Mouse (Mus musculus): ENCODE data around the gene Gm37240.

Gm37240 gene

DNA sequence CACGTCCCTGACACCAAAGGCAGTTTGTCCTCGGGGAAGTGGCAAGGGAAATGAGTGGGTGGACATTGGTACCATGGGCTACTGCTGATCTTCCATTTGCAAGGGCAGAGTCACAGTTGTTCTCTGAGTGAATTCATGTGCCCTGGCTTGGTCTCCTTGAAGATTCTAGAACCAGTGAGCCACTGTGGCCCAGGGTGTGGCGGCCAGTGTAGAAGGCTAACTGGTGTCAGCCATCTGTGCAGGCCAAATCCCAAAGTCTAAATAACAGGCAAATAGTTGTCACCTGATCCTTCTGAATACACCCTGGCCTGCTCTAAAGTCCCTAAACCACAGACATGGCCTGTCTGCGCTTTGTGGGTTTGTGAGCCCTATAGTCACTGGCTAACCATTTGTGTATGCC lies 898.4 kb downstream of the Gm37240 start:
- no peak for DNase-seq

DNA sequence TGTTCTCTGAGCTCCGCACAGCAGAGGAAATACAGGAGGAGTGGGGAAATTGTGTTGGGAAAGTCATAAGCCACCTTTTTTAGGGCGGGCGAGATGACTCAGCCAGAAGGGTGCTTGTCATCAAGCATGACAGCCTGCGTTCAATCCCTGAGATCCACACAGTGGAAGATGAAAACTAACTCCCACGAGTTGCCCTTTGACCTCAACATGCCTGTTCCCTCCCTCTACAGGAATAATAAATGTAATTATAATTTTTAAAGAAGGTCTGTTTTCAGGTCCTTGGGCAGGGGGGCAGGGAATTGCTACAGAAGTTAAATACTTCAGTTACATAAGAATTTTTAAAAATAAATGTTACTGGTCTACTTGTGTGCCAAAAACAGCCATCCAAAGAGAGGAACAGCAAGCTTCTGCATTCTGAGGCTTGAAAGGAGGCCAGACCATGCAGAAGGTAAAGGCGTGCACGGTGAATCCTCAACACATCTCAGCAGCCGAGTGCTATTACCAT lies 902.1 kb downstream of the Gm37240 start:
- DNase-seq = no peak

DNA sequence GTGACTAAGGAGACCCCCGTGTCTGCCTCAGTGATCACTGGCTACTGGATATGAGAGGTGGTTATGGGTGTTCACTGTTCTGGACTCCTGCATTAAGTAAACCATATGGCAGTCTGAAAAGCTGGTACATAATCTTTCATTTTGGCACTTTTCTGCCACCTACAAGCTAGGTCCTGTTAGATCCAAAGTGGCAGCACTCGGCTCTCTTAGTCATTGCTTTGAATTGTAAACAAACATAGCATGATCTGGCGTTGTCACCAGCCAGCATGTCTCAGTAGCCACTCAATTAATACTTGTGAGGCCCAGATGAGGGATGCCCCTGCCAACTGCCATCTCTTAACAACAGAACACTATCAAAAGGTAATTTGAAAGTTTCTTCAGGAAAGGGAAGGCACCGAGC lies 904.6 kb downstream of the Gm37240 start:
- DNase-seq = no peak

DNA sequence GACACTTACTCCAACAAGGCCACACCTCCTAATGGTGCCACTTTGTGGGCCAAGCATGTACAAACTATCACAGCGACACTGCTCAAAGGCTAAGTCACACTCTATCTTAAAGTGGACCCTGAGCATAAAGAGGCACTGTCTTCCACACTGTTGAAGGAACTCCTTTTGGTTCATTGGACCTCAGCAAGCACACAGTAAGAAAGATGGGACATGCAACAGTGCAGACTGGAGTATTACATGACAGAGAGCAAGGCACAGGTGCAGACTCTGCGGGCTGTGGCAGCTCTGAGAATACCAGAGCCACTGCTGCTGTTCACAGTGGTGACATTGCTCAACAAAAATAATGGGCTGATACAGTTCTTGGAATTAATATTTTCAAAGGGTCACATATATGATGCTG lies 907.2 kb downstream of the Gm37240 start:
- no peak for DNase-seq

DNA sequence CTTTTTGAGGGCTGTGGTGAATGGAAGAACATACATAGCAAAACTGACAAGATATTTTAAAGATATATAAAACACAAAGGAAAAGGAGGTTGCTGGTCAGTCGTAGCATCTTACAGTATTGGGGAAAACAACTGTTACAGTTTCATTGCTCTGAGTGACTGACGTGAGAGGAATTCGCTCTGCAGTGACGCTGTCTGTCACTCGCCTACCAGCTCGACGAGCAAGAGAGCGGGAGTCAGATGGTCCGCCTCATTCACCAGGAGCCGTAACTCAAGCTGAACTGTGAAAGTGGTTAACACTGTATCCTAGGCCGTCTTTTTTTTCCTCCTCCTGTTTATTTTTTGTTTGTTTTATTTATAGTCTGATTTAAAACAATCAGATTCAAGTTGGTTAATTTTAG lies 908.6 kb downstream of the Gm37240 start:
- no peak for DNase-seq

DNA sequence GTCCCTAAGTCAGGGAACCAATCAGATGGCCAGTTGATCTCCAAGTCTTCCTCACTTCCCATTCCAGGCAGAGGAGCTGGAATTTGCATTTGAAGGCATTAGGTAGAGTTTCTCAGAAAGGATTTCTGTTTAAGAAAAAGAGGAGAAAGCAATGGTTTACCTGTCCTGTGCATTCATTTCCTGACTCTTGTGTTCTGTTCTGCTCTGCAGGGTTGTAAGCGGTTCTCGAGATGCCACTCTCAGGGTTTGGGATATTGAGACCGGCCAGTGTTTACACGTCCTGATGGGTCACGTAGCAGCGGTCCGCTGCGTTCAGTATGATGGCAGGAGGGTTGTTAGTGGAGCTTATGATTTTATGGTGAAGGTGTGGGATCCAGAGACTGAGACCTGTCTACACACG lies 913.1 kb downstream of the Gm37240 start:
- no peak for DNase-seq

DNA sequence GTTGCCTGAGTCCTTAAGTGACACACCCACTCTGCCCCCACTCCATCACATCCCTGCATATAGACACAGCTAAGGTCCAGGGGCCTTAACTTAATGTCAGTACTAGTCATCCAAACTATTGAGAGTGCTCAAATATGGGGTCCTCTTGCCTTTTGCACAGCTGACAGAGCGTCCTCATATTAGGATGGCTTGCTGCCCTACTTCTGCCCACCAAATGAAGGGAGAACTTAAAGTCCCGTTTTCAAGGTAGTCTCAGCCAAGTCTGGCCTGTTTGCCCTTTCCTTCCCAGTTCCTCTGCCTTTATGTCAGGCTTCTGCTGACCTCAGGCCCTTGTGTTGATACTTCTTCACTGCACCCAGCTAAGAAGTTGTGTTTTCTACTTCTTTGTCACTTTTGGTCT lies 914.4 kb downstream of the Gm37240 start:
- no peak for DNase-seq

DNA sequence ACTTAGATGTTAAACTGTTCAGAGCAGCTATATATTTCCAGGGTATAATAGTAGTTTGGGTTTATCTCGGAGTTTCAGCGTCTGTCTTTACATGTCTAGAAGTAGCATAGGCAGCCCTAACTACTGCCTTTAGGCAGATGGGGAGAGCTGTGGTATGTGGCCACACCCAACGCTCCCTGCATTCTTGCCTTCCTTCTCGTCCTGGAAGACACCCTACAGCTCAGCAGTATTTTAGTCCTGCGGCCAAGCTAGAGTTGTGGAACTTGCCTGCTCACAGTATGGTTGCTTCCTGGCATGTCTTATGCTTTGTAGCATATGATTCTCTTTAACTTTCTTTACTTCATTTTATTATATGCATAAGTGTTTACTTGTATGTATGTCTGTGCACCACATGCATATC lies 915.8 kb downstream of the Gm37240 start:
- DNase-seq = no peak

DNA sequence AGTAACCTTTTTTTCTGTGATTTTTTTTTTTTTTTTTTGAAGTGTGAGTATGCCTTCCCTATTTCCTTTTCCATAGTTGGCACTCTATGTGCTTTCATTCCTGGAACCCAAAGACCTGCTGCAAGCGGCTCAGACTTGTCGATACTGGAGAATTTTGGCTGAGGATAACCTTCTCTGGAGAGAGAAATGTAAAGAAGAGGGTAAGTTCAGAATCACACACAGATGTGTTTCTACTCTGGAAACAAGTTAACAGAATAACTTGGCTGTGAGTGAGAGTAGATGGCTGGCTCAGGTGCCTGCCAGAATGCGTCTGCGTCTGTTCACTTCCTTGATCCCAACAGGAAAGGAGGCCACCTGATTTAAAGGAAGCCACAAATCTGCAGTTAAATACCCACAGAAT lies 920.0 kb downstream of the Gm37240 start:
- no peak for DNase-seq

DNA sequence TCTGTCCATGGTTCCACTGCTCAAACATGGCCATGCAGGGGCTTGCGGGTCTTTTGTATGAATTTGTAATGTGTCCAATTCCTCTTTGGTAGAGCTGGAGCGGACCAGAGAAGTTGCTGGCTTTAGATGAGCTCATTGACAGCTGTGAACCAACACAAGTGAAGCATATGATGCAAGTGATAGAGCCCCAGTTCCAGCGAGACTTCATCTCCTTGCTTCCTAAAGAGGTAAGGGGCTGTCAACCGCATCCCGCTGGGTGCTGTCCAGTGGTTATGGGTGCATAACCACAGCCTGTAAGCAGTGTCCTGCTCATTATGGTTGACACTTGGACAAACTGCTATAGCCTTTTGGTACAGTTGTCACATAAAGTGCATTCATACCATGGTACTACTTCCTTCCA lies 922.2 kb downstream of the Gm37240 start:
- DNase-seq = no peak

DNA sequence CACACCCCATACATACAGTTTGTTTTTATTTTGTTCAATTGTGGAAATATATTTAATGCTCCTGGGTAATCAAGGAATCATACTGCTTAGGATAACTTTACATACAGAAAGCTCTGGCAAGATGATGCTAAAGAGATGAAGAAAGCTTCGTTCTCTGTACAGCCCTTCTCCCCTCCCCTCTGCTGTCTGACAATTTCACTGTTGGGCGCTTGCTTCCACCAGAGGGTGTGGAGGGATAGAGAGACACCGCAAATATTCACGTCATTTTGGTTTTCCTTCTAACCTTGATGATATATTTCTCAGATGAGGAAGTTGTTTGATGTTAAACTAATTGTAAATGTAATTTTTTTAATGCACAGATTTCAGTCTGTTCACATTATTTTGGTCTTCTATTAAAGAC lies 931.5 kb downstream of the Gm37240 start:
- no peak for DNase-seq

DNA sequence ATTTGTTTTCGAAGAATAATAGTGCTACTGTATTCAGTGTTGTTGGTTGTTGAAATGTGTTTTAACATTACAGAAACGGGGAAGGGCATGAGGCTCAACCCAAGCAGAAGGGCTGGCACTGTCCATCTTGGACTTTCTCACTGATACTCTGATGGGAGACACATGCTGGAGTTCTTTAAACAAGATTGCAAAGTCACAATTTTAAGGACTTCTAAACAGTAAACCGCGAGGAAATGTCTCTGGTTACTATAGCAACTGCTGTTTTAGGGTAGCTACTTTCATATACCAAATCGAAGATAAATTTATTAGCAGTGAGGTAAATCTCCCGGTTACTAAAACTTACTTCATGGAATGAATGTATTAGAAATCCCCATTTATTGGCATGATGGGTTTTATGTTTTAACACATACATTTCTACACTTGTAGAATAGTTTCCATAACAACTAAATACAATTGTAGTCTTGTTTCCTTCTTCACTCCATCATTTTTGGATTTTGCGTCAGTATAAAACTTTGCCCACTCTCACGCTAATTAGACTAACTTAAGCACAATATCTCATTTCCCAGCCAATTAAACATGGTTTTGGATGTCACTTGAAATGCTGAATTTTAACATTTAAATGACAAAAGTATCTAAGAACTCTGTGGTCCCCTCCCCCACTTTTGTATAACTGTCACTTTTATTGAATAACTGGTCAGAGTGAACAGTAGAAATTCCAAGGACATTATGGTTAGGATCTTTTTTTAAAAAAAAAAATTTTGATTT lies 932.1 kb downstream of the Gm37240 start:
- DNase-seq = no peak

DNA sequence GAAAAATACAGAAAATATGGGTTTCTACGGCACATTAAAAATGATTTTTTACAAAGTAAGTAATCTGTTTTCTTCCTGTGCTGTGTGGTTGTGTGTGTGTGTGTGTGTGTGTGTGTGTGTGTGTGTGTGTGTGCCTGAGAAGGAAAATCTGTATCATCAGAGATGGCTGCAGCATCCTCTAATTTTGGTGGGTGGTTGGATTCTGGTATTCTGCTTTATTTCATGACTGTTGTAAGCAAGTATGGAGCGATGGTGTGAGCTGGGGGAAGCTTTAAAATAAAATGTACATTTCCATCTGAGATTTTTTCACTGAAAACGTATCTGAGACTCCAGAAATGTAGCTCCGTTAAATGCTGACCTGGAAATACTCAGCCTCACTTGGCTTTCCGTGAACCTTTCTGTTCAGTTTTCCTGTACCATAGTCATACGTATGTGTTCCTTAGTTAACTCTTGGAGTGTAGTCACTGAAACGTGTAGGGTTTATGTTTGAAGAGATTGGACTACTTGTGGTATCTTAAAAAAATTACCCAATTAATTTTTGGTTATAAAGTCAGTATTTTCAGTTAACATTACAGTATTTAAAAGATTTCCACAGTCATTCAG lies 934.6 kb downstream of the Gm37240 start:
- no peak for DNase-seq

DNA sequence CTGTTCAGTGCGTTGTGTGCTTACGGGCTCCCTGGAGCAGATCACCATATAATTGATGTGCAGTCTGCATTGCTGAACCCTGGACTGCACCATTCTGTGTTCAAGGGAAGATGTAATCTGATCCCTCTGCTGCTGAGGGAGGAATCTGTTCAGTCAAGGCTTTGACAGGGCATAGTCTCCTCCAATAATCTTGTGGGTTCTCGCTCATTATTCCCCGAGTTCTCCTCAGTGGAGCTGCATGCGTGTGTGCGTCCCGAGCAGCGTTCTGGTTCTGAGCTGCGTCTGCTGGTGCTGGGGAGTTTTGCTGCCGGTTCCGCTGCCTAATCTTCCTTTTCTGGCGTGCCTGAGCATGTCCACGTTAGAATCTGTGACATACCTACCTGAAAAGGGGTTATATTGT lies 935.2 kb downstream of the Gm37240 start:
- peak; percentile 87 for DNase-seq

DNA sequence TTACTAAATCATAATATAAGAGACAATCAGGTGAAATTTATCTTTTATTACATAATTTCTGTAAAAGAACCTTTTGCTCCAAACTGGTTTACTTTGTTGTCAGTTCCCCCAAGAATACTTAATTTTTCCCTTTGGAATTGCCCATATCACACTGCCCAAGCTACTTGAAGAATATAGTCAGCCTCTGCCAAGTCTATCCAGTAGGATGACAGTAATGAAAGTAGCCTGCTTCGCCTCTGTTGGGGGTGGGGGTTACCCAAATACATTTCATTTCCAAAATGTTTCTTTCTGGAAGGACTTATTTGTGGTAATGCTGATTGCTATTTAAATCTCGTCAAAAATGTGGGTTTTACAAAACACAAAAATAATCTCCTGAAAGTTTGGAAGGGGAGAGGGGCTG lies 935.6 kb downstream of the Gm37240 start:
- no peak for DNase-seq

DNA sequence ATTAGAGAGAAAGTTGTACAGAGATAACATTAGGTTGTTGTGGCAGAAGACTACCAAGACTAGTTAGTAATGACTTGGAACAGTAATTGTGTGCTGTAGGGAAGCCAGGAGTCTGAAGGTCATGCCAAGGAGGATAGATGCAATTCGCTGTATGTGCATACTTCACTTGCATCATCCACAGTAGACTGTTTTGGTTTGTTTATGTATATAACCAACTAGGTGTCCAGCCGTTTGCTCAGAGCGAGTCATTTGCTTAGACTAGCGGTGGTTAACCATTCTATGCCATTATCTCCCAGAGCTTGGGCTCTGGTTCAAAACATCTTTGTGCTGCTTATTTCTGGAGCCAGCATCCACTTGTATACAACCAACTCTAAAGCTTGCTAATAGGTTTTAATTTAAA lies 937.9 kb downstream of the Gm37240 start:
- DNase-seq = no peak

DNA sequence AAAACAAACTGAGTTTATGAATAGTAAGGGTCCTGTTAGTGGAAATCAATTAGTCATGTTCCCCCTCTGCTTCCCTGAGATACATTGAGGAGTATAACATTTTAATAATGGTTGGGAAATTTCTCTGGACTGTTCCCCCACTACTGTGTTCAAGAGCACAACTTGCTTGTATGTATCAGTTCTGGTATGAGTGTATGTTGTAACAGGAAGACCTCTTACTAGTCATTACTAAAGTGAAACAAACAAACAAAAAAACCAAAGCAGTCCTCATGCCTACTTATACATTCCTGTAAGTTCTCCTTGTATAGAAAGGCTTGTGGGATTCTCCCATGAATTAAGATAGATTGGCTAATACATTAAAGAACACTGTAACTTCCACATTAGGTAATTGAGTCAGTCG lies 940.9 kb downstream of the Gm37240 start:
- no peak for DNase-seq

DNA sequence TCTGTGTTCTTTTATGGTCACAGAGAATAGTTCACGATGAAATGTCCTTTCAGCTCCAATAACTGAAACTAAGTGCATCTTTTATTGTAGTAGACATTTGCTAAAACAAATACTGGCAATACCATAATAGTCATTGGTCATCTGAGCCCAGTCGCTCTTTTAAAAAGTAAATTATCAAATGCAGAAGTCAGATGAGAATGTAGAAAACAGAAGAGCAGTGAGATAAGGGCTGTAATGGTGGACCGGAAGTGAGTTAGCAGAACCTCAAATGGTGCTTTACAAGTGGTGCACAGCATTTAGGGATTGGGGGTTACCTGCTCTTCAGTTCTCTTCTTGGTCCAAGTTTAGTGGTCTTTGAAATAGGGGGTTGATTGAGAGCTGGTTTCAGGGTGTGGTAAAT lies 942.4 kb downstream of the Gm37240 start:
- no peak for DNase-seq

DNA sequence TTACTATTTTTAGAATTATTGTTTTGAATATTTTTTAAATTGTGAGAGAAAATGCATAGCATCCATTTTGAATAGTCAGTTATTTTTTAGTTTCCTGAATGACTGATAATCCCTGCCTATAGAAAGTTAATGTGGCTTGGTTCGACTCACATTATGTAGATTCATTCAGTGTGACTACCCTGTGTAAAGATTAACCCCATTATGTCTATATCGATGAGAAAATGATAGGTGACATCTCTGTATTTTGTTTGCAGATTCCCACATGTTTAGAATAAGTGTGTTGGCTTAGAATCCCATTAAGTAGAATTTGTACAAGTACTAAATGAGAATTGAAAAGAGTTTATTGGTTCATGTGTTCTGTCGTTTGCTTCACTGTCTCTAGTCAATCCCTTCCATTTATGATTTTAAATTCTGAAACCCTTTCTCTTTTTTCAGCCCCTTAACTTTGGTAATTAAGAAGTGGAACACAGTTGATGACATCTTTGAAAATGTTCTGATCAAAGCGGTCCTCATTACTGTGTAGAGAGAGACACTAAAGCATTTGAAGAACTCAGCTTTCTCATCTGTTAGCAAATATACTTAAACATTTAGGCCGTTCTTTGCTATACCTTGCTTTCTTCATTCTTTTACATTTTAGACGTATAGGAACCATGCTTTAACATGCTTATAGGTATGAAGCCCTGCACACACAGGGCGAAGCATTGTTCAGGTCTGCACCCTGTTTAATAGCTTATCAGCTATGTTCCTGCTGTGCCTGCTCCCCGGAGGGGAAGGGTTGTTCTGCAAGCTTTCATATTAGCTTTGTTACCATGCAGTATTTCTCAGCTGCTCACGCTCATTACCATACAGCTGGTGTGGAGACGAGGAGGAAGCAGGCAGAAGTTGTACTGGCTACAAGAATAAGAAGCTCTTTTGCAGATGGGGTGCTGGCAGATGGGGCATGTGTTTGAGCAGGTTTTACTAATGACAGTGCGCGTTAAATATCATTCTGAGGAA lies 949.7 kb downstream of the Gm37240 start:
- DNase-seq = no peak

DNA sequence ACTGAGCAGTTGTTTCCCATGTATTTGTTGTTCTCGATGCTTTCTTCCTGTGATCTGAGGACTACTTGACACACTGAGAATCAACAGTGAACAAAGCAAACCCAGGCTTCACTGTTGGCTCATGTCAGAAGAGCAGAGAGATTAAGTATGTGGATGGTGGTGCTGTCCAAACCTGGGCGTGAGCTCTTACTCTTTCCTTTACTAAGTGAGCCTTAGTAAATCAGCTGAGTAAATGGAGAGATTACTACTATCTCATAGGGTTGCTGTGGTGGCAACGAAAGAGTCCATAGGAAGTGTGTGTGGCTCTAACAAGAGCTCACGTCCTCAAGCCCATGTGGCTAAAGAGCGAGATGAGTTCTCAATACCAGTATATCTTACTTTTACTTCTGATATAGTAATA lies 950.4 kb downstream of the Gm37240 start:
- DNase-seq = no peak

DNA sequence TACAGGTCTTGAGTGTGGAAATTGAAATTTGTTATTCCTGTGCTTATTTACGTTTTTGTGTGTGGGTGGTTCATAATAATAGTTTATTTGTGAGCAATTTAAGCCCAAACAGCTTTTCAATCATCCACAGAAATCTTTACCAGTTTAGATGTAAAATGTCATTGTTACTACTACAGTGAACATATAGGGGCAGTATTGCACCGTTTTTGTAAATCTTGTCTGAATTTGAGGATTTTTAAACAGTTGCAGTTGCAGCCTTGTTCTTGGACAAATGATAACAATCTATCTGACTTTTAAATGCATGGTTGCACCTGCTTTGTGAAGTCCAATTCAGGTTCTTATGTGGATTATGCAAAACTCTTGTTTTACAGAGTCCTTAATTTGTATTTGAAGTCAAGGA lies 951.1 kb downstream of the Gm37240 start:
- no peak for DNase-seq

DNA sequence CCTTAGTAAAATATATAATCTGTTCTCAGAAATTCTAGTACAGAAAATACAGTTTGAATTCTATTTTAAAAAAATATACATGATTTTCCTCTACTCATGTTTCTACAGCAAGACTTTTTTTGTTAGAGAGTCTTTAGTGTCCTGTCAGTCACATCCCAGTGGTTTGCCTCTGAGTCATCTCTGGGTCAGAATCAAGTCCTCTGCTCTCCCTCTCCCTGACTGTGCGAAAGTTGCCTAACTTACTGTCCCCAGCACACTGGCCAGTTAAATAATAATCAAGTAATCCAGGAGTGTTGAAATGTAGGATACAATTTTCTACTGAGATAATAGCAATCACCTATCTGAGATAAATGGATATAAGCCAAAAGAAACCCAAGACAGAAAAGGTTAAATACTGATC lies 951.6 kb downstream of the Gm37240 start:
- no peak for DNase-seq

DNA sequence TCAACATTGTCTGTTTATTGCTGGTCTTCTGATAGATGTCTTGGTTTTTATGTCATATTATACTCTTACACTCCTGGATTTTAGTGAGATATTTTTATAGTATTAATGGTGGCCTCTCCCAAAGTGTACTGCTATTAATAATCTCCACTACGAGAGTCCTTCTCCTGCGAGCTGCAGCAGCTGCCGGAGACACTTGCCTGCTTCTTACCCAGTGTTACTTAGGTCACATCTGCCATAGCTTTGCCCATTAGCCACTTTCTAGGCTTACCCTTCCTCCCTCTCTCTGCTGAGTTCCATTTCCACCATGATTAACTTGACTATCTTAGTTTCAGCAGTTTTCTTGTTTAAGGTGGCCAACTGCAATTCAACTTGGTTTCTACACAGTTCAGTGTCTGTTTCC lies 956.6 kb downstream of the Gm37240 start:
- no peak for DNase-seq

DNA sequence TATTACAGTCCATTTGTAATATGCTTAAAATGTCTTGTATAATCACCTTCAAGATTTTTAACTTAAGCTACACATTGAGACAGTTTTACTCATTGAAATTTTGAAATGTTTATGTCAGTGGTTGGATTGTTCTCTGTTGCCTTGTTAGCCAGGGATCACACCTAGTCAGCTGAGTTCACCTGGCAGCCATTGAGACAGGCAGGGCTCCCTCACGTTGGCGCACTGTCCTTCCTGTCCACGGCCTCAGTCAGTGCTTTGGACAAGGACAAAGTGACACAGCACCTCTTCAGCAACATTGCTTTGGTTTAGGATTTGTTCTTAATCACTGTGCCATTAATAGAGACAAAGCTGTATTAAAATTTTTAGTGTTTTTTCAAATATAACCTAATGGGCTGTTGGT lies 958.1 kb downstream of the Gm37240 start:
- no peak for DNase-seq
